ENCODE assay signal across 20 mouse cellular contexts in genomic region chr11:68390381-68391287, GRCm38 (mm10). TPM values are rescaled to one million over a fixed set of nuclear protein-coding genes. Genes with fewer than 3 reads are reported as not detected.
DNase-seq lines count a peak whose midpoint lies in the region; ATAC-seq lines count a peak whose summit lies in the region.
"Had no signal": no experiment of that assay in that cellular context is flagged by ENCODE, and none has a peak within 500 bp of the region (broad histone marks: within the 10 kb centered on the region; RNA-seq: fewer than 3 reads in every experiment).

No protein-coding gene starts in this region.

- no peaks in the 10 kb centered on the region for H3K36me3 ChIP-seq in midbrain, embryonic 11.5 days (ENCODE audit: control insufficient read depth, insufficient read depth, low read length)
- no peaks in the 10 kb centered on the region for H3K36me3 ChIP-seq in midbrain, embryonic 13.5 days
- no peaks in the 10 kb centered on the region for H3K36me3 ChIP-seq in heart, embryonic 14.5 days (ENCODE audit: control insufficient read depth, insufficient read depth, low read length)
- H3K36me3 ChIP-seq: liver, embryonic 13.5 days; lung, embryonic 15.5 days had no signal

- H3K4me2 ChIP-seq in midbrain, embryonic 11.5 days = no peak overlapping the region
- H3K4me2 ChIP-seq in midbrain, embryonic 13.5 days (replicated peaks) = no peak overlapping the region
- peak overlapping the region; percentile 57 for H3K4me2 ChIP-seq in heart, embryonic 14.5 days (ENCODE audit: low read length)
- H3K4me2 ChIP-seq: liver, embryonic 13.5 days; lung, embryonic 15.5 days had no signal

- DNase-seq in embryo, embryonic 10 days (ENCODE audit: low spot score) = peak; percentile 4
- DNase-seq in embryo, embryonic 9.5 days (ENCODE audit: extremely low spot score) = no peak
- DNase-seq in midbrain, embryonic 11.5 days (ENCODE audit: low spot score, missing footprints) = peak; percentile 88
- no peak for DNase-seq in urinary bladder, postnatal 25 days (ENCODE audit: low spot score)
- no peak for DNase-seq in layer of hippocampus, adult 18-20 months (ENCODE audit: low spot score in 2 of 2)
- no peak for DNase-seq in adrenal gland, postnatal 36 days
- DNase-seq: cerebellum, adult 9-10 months; forebrain, postnatal 0 days; gastrocnemius, adult 2 months; kidney, postnatal 4 days; layer of hippocampus, postnatal 36 days; left cerebral cortex, postnatal 4 days; liver, embryonic 13.5 days; retina, postnatal 1 day; thymus, postnatal 4 days had no signal

- 8% methylated on average over 19 of the region's 19 CpGs for WGBS in midbrain, embryonic 11.5 days
- 11% methylated on average over 19 of the region's 19 CpGs for WGBS in midbrain, embryonic 13.5 days
- under 1% methylated on average over 19 of the region's 19 CpGs for WGBS in heart, embryonic 14.5 days

- H3K27me3 ChIP-seq in midbrain, embryonic 11.5 days (ENCODE audit: control insufficient read depth, insufficient read depth, low read length) = peaks cover 67% of the 10 kb centered on the region
- H3K27me3 ChIP-seq in midbrain, embryonic 13.5 days = peaks cover 95% of the 10 kb centered on the region
- H3K27me3 ChIP-seq in heart, embryonic 14.5 days (ENCODE audit: control insufficient read depth, insufficient read depth, low read length) = peaks cover 63% of the 10 kb centered on the region

- ATAC-seq in midbrain, embryonic 11.5 days (ENCODE audit: low FRiP score) = no peak
- ATAC-seq in midbrain, embryonic 13.5 days = no peak
- ATAC-seq in heart, embryonic 14.5 days (ENCODE audit: insufficient number of reproducible peaks, insufficient read depth, low FRiP score, low read depth) = peak; percentile 76
- ATAC-seq: forebrain, postnatal 0 days; midbrain, embryonic 16.5 days had no signal

- no peak overlapping the region for H3K27ac ChIP-seq in midbrain, embryonic 11.5 days (ENCODE audit: low read depth, low read length)
- no peak overlapping the region for H3K27ac ChIP-seq in midbrain, embryonic 13.5 days
- H3K27ac ChIP-seq in heart, embryonic 14.5 days (replicated peaks in 1 of 2; ENCODE audit: control insufficient read depth in 1 of 2, insufficient read depth in 1 of 2, low read depth in 2 of 2, low read length in 2 of 2) = peak overlapping the region; percentile 85 to 86
- H3K27ac ChIP-seq: gastrocnemius, adult 2 months; liver, embryonic 13.5 days; lung, embryonic 15.5 days had no signal

- H3K4me1 ChIP-seq in midbrain, embryonic 11.5 days (ENCODE audit: control insufficient read depth, insufficient read depth, low read length) = peaks cover 21% of the 10 kb centered on the region
- peaks cover 28% of the 10 kb centered on the region for H3K4me1 ChIP-seq in midbrain, embryonic 13.5 days (replicated peaks)
- peaks cover 23 to 26% of the 10 kb centered on the region in 2 experiments for H3K4me1 ChIP-seq in heart, embryonic 14.5 days (ENCODE audit: control insufficient read depth in 2 of 2, insufficient read depth in 2 of 2, low read length in 2 of 2)

- no peak overlapping the region for H3K4me3 ChIP-seq in midbrain, embryonic 11.5 days (ENCODE audit: low read depth, low read length)
- no peak overlapping the region for H3K4me3 ChIP-seq in midbrain, embryonic 13.5 days (replicated peaks)
- H3K4me3 ChIP-seq in heart, embryonic 14.5 days (ENCODE audit: control insufficient read depth in 1 of 2, insufficient read depth in 1 of 2, low read depth in 1 of 2, low read length in 2 of 2) = peak overlapping the region in 1 of 2 experiments; percentile 0; a peak in 1 of 4 replicates
- H3K4me3 ChIP-seq: erythroblast, embryonic 14.5 days; gastrocnemius, adult 2 months; liver, embryonic 13.5 days; lung, embryonic 15.5 days had no signal

- no peak overlapping the region for H3K9ac ChIP-seq in midbrain, embryonic 11.5 days (ENCODE audit: low read length)
- no peak overlapping the region for H3K9ac ChIP-seq in midbrain, embryonic 13.5 days (replicated peaks)
- peak overlapping the region; percentile 32; the same call in 1 of the 2 replicates for H3K9ac ChIP-seq in heart, embryonic 14.5 days (ENCODE audit: low read length)
- H3K9ac ChIP-seq: forebrain, postnatal 0 days; liver, embryonic 13.5 days; lung, embryonic 15.5 days had no signal

- no peaks in the 10 kb centered on the region for H3K9me3 ChIP-seq in midbrain, embryonic 11.5 days (ENCODE audit: control insufficient read depth, low read length)
- H3K9me3 ChIP-seq in midbrain, embryonic 13.5 days = no peaks in the 10 kb centered on the region
- H3K9me3 ChIP-seq in heart, embryonic 14.5 days (ENCODE audit: control insufficient read depth, low read length) = no peaks in the 10 kb centered on the region
- H3K9me3 ChIP-seq: liver, embryonic 13.5 days; lung, embryonic 15.5 days had no signal

RNA-seq across cellular contexts. Expression of gene Ntn1, which starts 10.0 kb away (rescaled TPM):
- 10.0 and 10.2 TPM in 2 replicates for polyA plus RNA-seq in midbrain, embryonic 11.5 days (2014; fragmentation: Nextera tagmentation; extraction: Ambion mirVana)
- polyA plus RNA-seq in midbrain, embryonic 13.5 days (2015; fragmentation: Nextera tagmentation; extraction: Ambion mirVana) = 17.3 and 31.0 TPM in 2 replicates
- 10.6 and 11.5 TPM in 2 replicates for polyA plus RNA-seq in heart, embryonic 14.5 days (2014; fragmentation: Nextera tagmentation; extraction: Ambion mirVana)
- 1 to 10 TPM; 5.7 to 6.9 TPM for total RNA-seq in layer of hippocampus, adult 18-20 months (2021)
- 10 to 100 TPM; 10.3 TPM for total RNA-seq in adrenal gland, postnatal 36 days (2021)
- polyA plus RNA-seq: erythroblast, embryonic 14.5 days had no signal

RNA-seq across cellular contexts. Expression of gene Pik3r5, which starts 41.3 kb away (rescaled TPM):
- polyA plus RNA-seq in midbrain, embryonic 11.5 days (2014; fragmentation: Nextera tagmentation; extraction: Ambion mirVana) = 0.43 and 0.92 TPM in 2 replicates
- 0.24 and 0.50 TPM in 2 replicates for polyA plus RNA-seq in midbrain, embryonic 13.5 days (2015; fragmentation: Nextera tagmentation; extraction: Ambion mirVana)
- polyA plus RNA-seq in heart, embryonic 14.5 days (2014; fragmentation: Nextera tagmentation; extraction: Ambion mirVana) = 0.65 and 1.0 TPM in 2 replicates
- 1 to 10 TPM; 2.4 to 2.8 TPM for total RNA-seq in layer of hippocampus, adult 18-20 months (2021)
- total RNA-seq in adrenal gland, postnatal 36 days (2021) = 1 to 10 TPM in 1 of 2 experiments, under 1 TPM in 1; 0.95 to 2.5 TPM

Comparison
In these comparisons a context has a peak if more than half of its experiments do, and no peak if none do; other contexts are left out.
1. DNase-seq: peak in embryo, embryonic 10 days (single experiment) and midbrain, embryonic 11.5 days (single experiment); none in embryo, embryonic 9.5 days (single experiment), urinary bladder, postnatal 25 days (single experiment), layer of hippocampus, adult 18-20 months (0 of 2) and adrenal gland, postnatal 36 days (0 of 2).
2. H3K27ac ChIP-seq: peak in heart, embryonic 14.5 days (2 of 2); none in midbrain, embryonic 11.5 days (single experiment) and midbrain, embryonic 13.5 days (single experiment).